10 mouse cellular contexts compared by ENCODE assay signal in the genomic region with DNA sequence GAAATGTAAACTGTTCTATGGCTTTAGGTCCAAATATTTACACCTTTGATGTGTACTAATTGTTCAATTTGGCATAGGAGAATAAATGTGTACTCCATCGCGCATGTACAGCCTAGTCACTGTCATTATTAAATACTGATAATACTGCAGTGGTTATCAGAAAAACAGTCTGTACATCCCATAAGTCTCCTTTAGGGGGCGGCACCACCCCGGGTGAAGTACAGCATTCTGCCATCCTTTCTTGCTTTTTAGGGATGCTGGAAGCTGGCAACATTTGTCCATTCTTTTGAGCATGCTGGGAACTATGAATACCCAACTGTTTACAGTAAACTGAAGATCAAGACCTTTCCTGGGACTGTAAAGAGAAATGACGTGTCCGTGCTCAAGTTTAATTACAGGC.
DNase-seq lines count a peak whose midpoint lies in the region; ATAC-seq and TF ChIP-seq lines count a peak whose summit lies in the region.
"Had no signal": no experiment of that assay in that cellular context is flagged by ENCODE, and none has a peak within 500 bp of the region (broad histone marks: within the 10 kb centered on the region; RNA-seq: fewer than 3 reads in every experiment).

No protein-coding gene starts in this region.

- H3K36me3 ChIP-seq in testis, adult 2 months (ENCODE audit: control insufficient read depth, insufficient read depth, low read length), result no peaks in the 10 kb centered on the region
- no peaks in the 10 kb centered on the region for H3K36me3 ChIP-seq in thymus, adult 2 months (ENCODE audit: control insufficient read depth, insufficient read depth, low read length)
- H3K36me3 ChIP-seq: heart, embryonic 15.5 days; lung, embryonic 15.5 days; stomach, embryonic 15.5 days had no signal

- ATAC-seq in granulocyte monocyte progenitor cell, adult 5-6 weeks (replicated peaks; ENCODE audit: poor library complexity, severe bottlenecking), result no peak

- H3K27me3 ChIP-seq in testis, adult 2 months (ENCODE audit: control insufficient read depth, insufficient read depth, low read length), result no peaks in the 10 kb centered on the region
- H3K27me3 ChIP-seq in thymus, adult 2 months (ENCODE audit: control insufficient read depth, insufficient read depth, low read length), result no peaks in the 10 kb centered on the region
- H3K27me3 ChIP-seq: heart, embryonic 15.5 days; lung, embryonic 15.5 days; stomach, embryonic 15.5 days had no signal

- 77% methylated on average over 6 of the region's 6 CpGs for WGBS in thymus, adult 2 months

- no peak overlapping the region for H3K27ac ChIP-seq in testis, adult 2 months (ENCODE audit: control insufficient read depth, insufficient read depth, low read depth, low read length)
- H3K27ac ChIP-seq in thymus, adult 2 months (ENCODE audit: control insufficient read depth, insufficient read depth, low read length), result no peak overlapping the region
- H3K27ac ChIP-seq: heart, embryonic 15.5 days; lung, embryonic 15.5 days; stomach, embryonic 15.5 days had no signal

- H3K4me1 ChIP-seq in testis, adult 2 months (ENCODE audit: control insufficient read depth, insufficient read depth, low read length), result no peaks in the 10 kb centered on the region; the same call in 1 of the 2 replicates
- H3K4me1 ChIP-seq in thymus, adult 2 months (replicated peaks; ENCODE audit: control insufficient read depth, insufficient read depth, low read length), result no peaks in the 10 kb centered on the region
- H3K4me1 ChIP-seq: heart, embryonic 15.5 days; lung, embryonic 15.5 days; stomach, embryonic 15.5 days had no signal

- no peak for TF ChIP-seq POLR2A in testis, adult 2 months (IDR thresholded peaks at IDR 0.05; ENCODE audit: control insufficient read depth, low read depth, low read length)
- no peak for TF ChIP-seq POLR2A in thymus, adult 2 months (IDR thresholded peaks at IDR 0.05; ENCODE audit: control insufficient read depth, extremely low read depth, insufficient read depth, low read length, poor library complexity)

- peak overlapping the region; percentile 3; the same call in 1 of the 2 replicates for H3K4me3 ChIP-seq in testis, adult 2 months (ENCODE audit: control insufficient read depth, low read depth, low read length)
- no peak overlapping the region for H3K4me3 ChIP-seq in thymus, adult 2 months (ENCODE audit: control insufficient read depth, insufficient read depth, low read length)
- H3K4me3 ChIP-seq: heart, embryonic 15.5 days; lung, embryonic 15.5 days; stomach, embryonic 15.5 days had no signal

- DNase-seq in testis, postnatal 10 days (ENCODE audit: low spot score), result no peak
- peak; percentile 63 for DNase-seq in cerebellum, adult 9-10 months
- peak; percentile 36 to 70 for DNase-seq in layer of hippocampus, postnatal 25 days (ENCODE audit: extremely low spot score in 1 of 2, low spot score in 1 of 2)
- DNase-seq in thymus, adult 2 months, result no peak
- DNase-seq in spleen, postnatal 14 days (ENCODE audit: low spot score in 2 of 2), result no peak

- no peak for TF ChIP-seq CTCF in testis, adult 2 months (IDR thresholded peaks at IDR 0.05; ENCODE audit: control insufficient read depth, insufficient read depth, insufficient replicate concordance, low read depth, low read length)
- TF ChIP-seq CTCF in thymus, adult 2 months (IDR thresholded peaks at IDR 0.05; ENCODE audit: borderline replicate concordance, control insufficient read depth, extremely low read depth, insufficient read depth, low read length, poor library complexity), result no peak

Comparison
In these comparisons a context has a peak if more than half of its experiments do, and no peak if none do; other contexts are left out.
1. DNase-seq: peak in cerebellum, adult 9-10 months (single experiment) and layer of hippocampus, postnatal 25 days (2 of 2); none in testis, postnatal 10 days (single experiment), thymus, adult 2 months (single experiment) and spleen, postnatal 14 days (0 of 2).